Mouse (Mus musculus) T-helper 2 cell (primary cell): ENCODE results near the gene BC100530.
"Not testable (repeated sequence)": the region's sequence is repeated elsewhere in the genome, so short reads cannot be mapped to it uniquely, and the experiment has no call there.

ENCODE experiments used
- in situ Hi-C: fragments of 300-600 bp; cut with MboI, MseI; formaldehyde crosslinking; loops from one replicate; pipeline ENCODE4 v1.15.1; 2025; ENCODE audit warnings: high pct_unique_total_duplicates

BC100530 gene

GRCm38 (mm10) chr16:36367648-36368047 lies at the start of gene BC100530:
Gene BC100530, minus strand, starts transcription at chr16:36367748.
- in situ Hi-C loops, result not testable (repeated sequence)

DNA sequence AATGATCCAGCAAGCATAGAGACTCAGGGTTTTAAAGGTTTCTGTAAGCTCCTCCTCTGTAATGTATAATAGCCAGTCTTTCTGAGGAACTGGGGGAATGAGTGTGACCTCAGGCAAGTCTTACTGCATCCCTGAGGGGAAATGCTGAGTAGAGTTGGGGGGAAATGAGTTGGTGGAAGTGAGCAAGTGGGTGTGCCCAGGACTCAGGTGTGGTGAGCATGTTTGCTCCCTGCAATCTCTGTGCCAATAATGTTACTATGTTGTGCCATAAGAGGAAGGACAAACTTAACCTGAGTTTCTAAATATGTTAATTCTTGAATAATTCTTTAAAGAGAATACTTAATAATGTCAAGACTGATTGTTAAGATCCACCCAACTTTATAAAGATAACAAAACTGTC lies 40.8 kb upstream of the BC100530 start, which contains the start of gene Stfa2:
Gene Stfa2, minus strand, starts transcription at position 101 of the 400 bp plus-strand sequence.
- in situ Hi-C loops, result no loop called here

GRCm38 (mm10) chr16:36389060-36389459 lies 21.5 kb upstream of the BC100530 start:
- in situ Hi-C loops, result no loop called here

GRCm38 (mm10) chr16:36337171-36337570 lies 30.4 kb downstream of the BC100530 start:
- in situ Hi-C loops, result no loop called here

- in situ Hi-C loops, result no loop called here
Observed at GRCm38 (mm10) chr16:36334232-36334631, 33.3 kb downstream of the BC100530 start, which contains the start of gene BC117090. Gene BC117090, minus strand, starts transcription at chr16:36334332.

- in situ Hi-C loops, result no loop called here
Observed at GRCm38 (mm10) chr16:36319286-36319685, 48.3 kb downstream of the BC100530 start.

- in situ Hi-C loops, result not testable (repeated sequence)
Observed at GRCm38 (mm10) chr16:36316111-36316510, 51.4 kb downstream of the BC100530 start.
